Mouse (Mus musculus) C2C12 (cell line): Measurements from ENCODE around the gene Aox4. TPM values are rescaled to one million over a fixed set of nuclear protein-coding genes. Genes with fewer than 3 reads are reported as not detected.

ENCODE experiments used
- H3K27me3 ChIP-seq: one replicate; pipeline ENCODE4 v1.6.1; 2011; ENCODE audit not compliant: control insufficient read depth, insufficient read depth, insufficient read length
- H3K36me3 ChIP-seq: one replicate; pipeline ENCODE4 v1.6.1; 2011; ENCODE audit not compliant: control insufficient read depth, insufficient read depth
- H3K4me3 ChIP-seq: one replicate; pipeline ENCODE4 v1.5.1; 2011; ENCODE audit warnings: mild to moderate bottlenecking, control low read depth; ENCODE audit not compliant: poor library complexity, insufficient read depth, severe bottlenecking
- H3K79me2 ChIP-seq: one replicate; pipeline ENCODE4 v1.6.1; 2011; ENCODE audit not compliant: control insufficient read depth, insufficient read depth
- H3K79me3 ChIP-seq: one replicate; pipeline ENCODE4 v1.6.1; 2011; ENCODE audit warnings: low read depth, control low read depth
- H3ac ChIP-seq: one replicate; pipeline ENCODE3; 2011; ENCODE audit warnings: low read depth; ENCODE audit not compliant: control insufficient read depth, insufficient read length
- CEBPB ChIP-seq: IDR thresholded peaks from one replicate; pipeline ENCODE4 v1.6.1; 2011; ENCODE audit warnings: low read depth, mild to moderate bottlenecking, control low read depth, moderate library complexity
- CTCF ChIP-seq: IDR thresholded peaks from one replicate; pipeline ENCODE4 v1.5.1; 2011; ENCODE audit not compliant: control insufficient read depth, insufficient read depth, insufficient read length
- FOSL1 ChIP-seq: IDR thresholded peaks from one replicate; pipeline ENCODE4 v1.8.0; 2011; ENCODE audit warnings: mild to moderate bottlenecking, low read length; ENCODE audit not compliant: poor library complexity, insufficient read depth, severe bottlenecking
- MAX ChIP-seq: IDR thresholded peaks from one replicate; pipeline ENCODE4 v1.6.1; 2011; ENCODE audit warnings: mild to moderate bottlenecking, control low read depth
- MYOD1 ChIP-seq: IDR thresholded peaks from one replicate; pipeline ENCODE4 v1.6.1; 2011; ENCODE audit warnings: low read depth; ENCODE audit not compliant: control insufficient read depth, insufficient read length
- MYOG ChIP-seq: IDR thresholded peaks from one replicate; pipeline ENCODE4 v1.6.1; 2011; ENCODE audit not compliant: control insufficient read depth, insufficient read length; ENCODE audit errors: extremely low read depth
- USF1 ChIP-seq: IDR thresholded peaks from one replicate; pipeline ENCODE4 v1.6.1; 2011; ENCODE audit warnings: low read depth, mild to moderate bottlenecking, control low read depth, moderate library complexity
- polyA plus RNA-seq: library from polyadenylated mRNA; unstranded; fragments of >200 nt; fragmentation: generic; extraction: Trizol; gene quantifications from one replicate; pipeline ENCODE4 v1.2.1, GENCODE M21; 2012; ENCODE audit warnings: missing spikeins

Gene Aox4
- polyA plus RNA-seq, 1 experiment, result not detected

DNA sequence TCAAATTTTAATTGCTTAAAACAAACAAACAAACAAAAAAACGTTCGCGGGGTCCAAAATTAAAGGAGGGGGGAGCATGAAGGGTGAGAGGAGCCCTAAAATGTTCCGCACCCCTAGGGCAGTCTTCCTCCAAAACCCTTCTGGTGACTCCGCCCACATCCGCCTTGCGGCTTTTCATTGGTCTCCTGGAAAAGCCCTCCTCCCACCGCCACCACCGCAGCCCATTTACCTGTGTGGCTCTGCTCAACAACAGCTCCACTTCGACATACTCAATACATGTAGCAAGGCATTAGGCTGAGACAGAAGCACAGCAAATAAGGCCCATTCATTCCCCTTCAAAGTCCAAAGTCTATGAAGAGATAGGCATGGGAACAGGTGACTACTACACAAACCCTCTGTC is 14.7 kb upstream of the Aox4 start:
- no peaks in the 10 kb centered on the region for H3K36me3 ChIP-seq
- H3K79me2 ChIP-seq, result no peaks in the 10 kb centered on the region
- no peak overlapping the region for H3K4me3 ChIP-seq
- TF ChIP-seq MAX (no peak), CEBPB (no peak), CTCF (no peak), FOSL1 (no peak), USF1 (no peak), MYOG (no peak), MYOD1 (no peak)
- no peak overlapping the region for H3ac ChIP-seq
- no peaks in the 10 kb centered on the region for H3K79me3 ChIP-seq
- H3K27me3 ChIP-seq, result peaks cover 8% of the 10 kb centered on the region

GRCm38 (mm10) chr1:58197023-58197422 is 13.2 kb upstream of the Aox4 start:
- H3K79me2 ChIP-seq, result no peaks in the 10 kb centered on the region
- H3K4me3 ChIP-seq, result no peak overlapping the region
- H3ac ChIP-seq, result no peak overlapping the region
- H3K36me3 ChIP-seq, result no peaks in the 10 kb centered on the region
- peaks cover 7% of the 10 kb centered on the region for H3K27me3 ChIP-seq
- TF ChIP-seq USF1 (no peak), MYOG (no peak), CEBPB (no peak), FOSL1 (no peak), MAX (no peak), CTCF (no peak)
- no peaks in the 10 kb centered on the region for H3K79me3 ChIP-seq

- Histone ChIP-seq H3K4me3 (no peak overlapping the region), H3ac (no peak overlapping the region), H3K27me3 (peaks cover 11% of the 10 kb centered on the region), H3K79me2 (no peaks in the 10 kb centered on the region), H3K36me3 (no peaks in the 10 kb centered on the region), H3K79me3 (no peaks in the 10 kb centered on the region)
- TF ChIP-seq MYOG (no peak), CEBPB (no peak), MYOD1 (no peak), CTCF (no peak), FOSL1 (no peak), MAX (no peak), USF1 (no peak)
These were observed 11.8 kb upstream of the Aox4 start for GRCm38 (mm10) chr1:58198386-58198785.

GRCm38 (mm10) chr1:58212805-58213204 is 2.6 kb downstream of the Aox4 start:
- Histone ChIP-seq H3K4me3 (no peak overlapping the region), H3K27me3 (no peaks in the 10 kb centered on the region), H3ac (no peak overlapping the region), H3K79me2 (no peaks in the 10 kb centered on the region), H3K79me3 (no peaks in the 10 kb centered on the region), H3K36me3 (no peaks in the 10 kb centered on the region)
- TF ChIP-seq CEBPB (no peak), FOSL1 (no peak), MYOD1 (no peak), MAX (no peak), USF1 (no peak), CTCF (no peak), MYOG (no peak)

DNA sequence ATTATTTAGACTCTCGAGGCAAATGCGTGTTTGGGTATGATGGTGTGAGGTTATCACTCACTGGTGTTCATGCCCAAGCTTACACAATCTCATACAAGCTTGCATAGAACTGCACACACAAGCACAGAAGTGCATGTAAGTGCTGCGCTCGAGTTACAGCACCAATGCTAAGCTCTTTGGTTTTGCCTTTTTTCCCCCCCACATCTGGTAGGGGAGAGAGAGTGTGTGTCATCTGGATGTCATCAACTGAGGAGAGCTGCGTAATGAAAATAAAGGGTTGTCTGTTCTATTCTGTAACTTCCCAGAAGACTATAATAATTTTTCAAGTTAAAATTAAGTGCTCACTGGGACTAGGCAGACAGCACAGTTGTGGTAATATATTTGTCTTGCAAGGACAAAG is 3.6 kb downstream of the Aox4 start:
- H3K36me3 ChIP-seq, result no peaks in the 10 kb centered on the region
- no peak overlapping the region for H3ac ChIP-seq
- peaks cover 1% of the 10 kb centered on the region for H3K27me3 ChIP-seq
- H3K4me3 ChIP-seq, result no peak overlapping the region
- TF ChIP-seq USF1 (no peak), MAX (no peak), MYOD1 (no peak), CEBPB (no peak), CTCF (no peak), MYOG (no peak), FOSL1 (no peak)
- no peaks in the 10 kb centered on the region for H3K79me2 ChIP-seq
- H3K79me3 ChIP-seq, result no peaks in the 10 kb centered on the region

- Histone ChIP-seq H3K79me3 (no peaks in the 10 kb centered on the region), H3K36me3 (no peaks in the 10 kb centered on the region), H3K4me3 (no peak overlapping the region), H3ac (no peak overlapping the region), H3K27me3 (peaks cover 4% of the 10 kb centered on the region), H3K79me2 (no peaks in the 10 kb centered on the region)
- TF ChIP-seq CEBPB (no peak), MYOG (no peak), CTCF (no peak), USF1 (no peak), MAX (no peak), FOSL1 (no peak), MYOD1 (no peak)
These were observed 5.2 kb downstream of the Aox4 start for GRCm38 (mm10) chr1:58215353-58215752.
